Mouse (Mus musculus) large intestine, adult 2 months (tissue): ENCODE data around the gene Ndufs1. TPM values are rescaled to one million over a fixed set of nuclear protein-coding genes. Genes with fewer than 3 reads are reported as not detected.

ENCODE experiments used
- polyA plus RNA-seq: library from polyadenylated mRNA; depleted of rRNA; stranded (reverse); fragments of >200 nt; gene quantifications from 2 replicates; pipeline ENCODE4 v1.2.3, GENCODE M21; 2012; rRNA removed

Ndufs1 gene
- polyA plus RNA-seq, 1 experiment: 51.2 TPM

Other genes with a start within 250 kb of the Ndufs1 start
- 3.7 and 8.0 TPM in 2 replicates for gene Ino80d, start 62.2 kb downstream of the Ndufs1 start, polyA plus RNA-seq
- 332 and 402 TPM in 2 replicates for gene Eef1b2, start within 50 bp of the Ndufs1 start, polyA plus RNA-seq
- 0.19 TPM in 1 of 2 replicates, not detected in the other for gene Gpr1, start 37.7 kb upstream of the Ndufs1 start, polyA plus RNA-seq
- gene Zdbf2, start 96.4 kb upstream of the Ndufs1 start, polyA plus RNA-seq: 0.02 and 0.03 TPM in 2 replicates